Mouse (Mus musculus) heart, postnatal 0 days (tissue): Measurements from ENCODE around the gene Nsun4.

ENCODE experiments used
- CTCF ChIP-seq: IDR thresholded peaks from 2 replicates; pipeline ENCODE4 v1.5.1; 2016; ENCODE audit warnings: antibody characterized with exemption, control low read depth, low read depth
- EP300 ChIP-seq: IDR thresholded peaks from 2 replicates; pipeline ENCODE4 v1.6.1; 2016; ENCODE audit warnings: antibody characterized with exemption, low read depth

DNA sequence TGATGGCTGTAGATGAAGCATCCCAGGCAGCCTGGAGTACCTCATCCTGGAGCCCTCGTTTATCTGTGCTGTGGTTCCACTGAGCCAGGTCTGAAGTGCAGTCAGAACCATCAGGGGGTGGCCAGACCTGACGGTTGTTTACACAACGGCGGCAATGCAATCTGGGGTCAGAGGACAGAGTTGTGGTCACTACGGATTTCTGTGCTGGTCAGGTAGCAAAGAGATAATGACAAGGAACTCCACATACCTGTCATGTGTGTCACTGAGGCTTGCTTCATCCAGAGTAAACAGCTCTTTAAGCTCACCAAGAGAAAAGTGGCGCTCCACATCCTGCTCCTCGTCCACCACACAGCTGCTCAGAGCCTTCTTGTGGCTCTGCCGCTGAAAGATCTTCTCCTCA is 43.5 kb upstream of the Nsun4 start:
- no peak for TF ChIP-seq CTCF
- TF ChIP-seq EP300, result no peak
